Mouse (Mus musculus): ENCODE results near the gene Vps16.

DNA sequence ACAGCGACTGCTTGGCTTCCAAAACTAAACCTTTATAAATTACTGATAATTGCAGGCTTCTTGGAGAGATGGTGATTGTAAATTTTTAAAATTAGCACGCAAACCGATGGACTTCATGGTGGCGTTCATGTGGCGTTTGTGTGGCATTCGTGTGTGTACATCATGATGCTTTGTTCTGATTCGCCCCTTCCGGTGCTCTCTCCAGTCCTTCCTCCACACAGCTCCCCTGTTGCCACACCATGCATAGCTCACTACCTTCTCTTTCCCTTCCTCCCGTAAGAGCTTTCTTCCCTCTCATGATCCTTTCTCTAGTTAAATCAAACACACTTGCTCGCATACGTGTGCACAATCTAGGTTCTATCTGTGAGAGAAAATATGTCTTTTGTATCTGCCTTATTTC, 51.6 kb downstream of the Vps16 start:
- no peak for TF ChIP-seq CTCF (IDR thresholded peaks at IDR 0.05; ENCODE audit: low read depth, low read length)
- TF ChIP-seq POLR2A (IDR thresholded peaks at IDR 0.05; ENCODE audit: insufficient read depth, low read length): no peak

Data from ES-Bruce4 (cell line).